Mouse (Mus musculus): ENCODE results near the gene Cnnm2.

DNA sequence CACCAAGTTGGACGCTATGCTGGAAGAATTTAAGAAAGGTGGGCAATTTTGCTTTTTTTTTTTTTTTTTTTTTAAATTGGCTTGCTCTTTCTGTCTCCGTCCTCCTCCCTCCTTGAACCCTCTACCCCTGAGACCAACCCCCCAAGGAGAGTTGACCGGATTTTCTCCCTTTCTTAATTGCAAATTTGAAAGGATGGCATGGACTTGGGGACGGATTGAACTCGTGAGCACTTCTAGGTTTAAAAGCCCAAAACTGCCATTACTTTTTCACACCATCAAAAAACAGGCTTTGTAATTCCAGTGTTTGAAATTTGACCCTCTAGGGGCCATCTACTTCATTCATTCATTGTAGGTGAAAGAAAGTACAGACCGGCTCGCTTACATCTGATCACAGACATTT lies 2.0 kb downstream of the Cnnm2 start:
- no peak for TF ChIP-seq POLR2A (IDR thresholded peaks at IDR 0.05; ENCODE audit: low read depth, low read length)
- no peak for TF ChIP-seq CTCF (IDR thresholded peaks at IDR 0.05; ENCODE audit: extremely low read depth, insufficient read depth, insufficient read length, insufficient replicate concordance)

Data from spleen, adult 2 months (tissue).